Mouse (Mus musculus): ENCODE measurements around the gene Crtc2. TPM values are rescaled to one million over a fixed set of nuclear protein-coding genes. Genes with fewer than 3 reads are reported as not detected.
A peak's percentile ranks its signal among the peaks of the same experiment; 100 is the strongest.

Crtc2 gene
- total RNA-seq (2021) = 10 to 100 TPM; 32.4 to 33.6 TPM
- long read RNA-seq, experiment 1, partial matches to known transcripts = 3 of 9 reads
- long read RNA-seq, experiment 1, other reads (novel, unspliced or antisense) = 5 of 9 reads
- long read RNA-seq, experiment 2, partial matches to known transcripts = 3 of 13 reads
- long read RNA-seq, experiment 2, other reads (novel, unspliced or antisense) = 9 of 13 reads

- peak; percentile 92 to 98 for DNase-seq (ENCODE audit: low spot score in 2 of 2)
These were observed at the start of gene Crtc2 for GRCm38 (mm10) chr3:90253653-90254418. Gene Crtc2, plus strand, starts transcription at chr3:90254163.

DNA sequence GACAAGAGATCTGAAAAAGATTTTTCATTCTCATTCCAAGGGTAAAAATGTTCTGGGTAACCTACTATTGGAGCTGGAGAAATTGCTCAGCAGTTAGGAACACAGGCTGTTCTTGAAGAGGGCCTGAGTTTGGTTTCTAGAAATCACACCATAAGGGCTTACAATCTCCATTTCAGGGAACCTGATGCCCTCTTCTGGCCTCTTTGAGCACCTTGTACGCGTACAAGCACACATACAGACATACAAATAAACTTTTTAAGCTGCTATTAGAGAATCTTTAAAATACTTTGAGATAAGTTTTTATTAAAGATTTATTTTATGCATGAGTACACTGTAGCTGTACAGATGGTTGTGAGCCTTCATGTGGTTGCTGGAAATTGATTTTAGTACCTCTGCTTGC, 49.4 kb upstream of the Crtc2 start:
- no peak for DNase-seq (ENCODE audit: low spot score in 2 of 2)

DNA sequence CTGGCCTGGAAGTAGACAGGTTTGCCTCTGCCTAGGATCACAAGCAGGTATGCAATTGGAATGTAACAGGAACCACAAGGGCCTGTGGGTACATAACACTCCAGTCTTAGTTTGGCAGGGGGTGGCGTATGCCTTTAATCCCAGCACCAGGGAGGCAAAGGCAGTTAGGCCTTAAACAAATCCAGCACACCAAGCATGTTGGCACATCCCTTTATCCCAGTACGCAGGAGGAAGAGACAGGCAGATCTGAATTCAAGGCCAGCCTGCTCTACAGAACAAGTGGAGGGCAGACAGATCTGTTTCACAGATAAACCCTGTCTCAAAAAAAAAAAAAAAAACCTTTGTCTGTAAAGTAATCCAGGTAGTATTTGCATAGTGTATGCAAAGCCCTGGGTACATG, 45.3 kb upstream of the Crtc2 start:
- DNase-seq (ENCODE audit: low spot score in 2 of 2) = no peak

DNA sequence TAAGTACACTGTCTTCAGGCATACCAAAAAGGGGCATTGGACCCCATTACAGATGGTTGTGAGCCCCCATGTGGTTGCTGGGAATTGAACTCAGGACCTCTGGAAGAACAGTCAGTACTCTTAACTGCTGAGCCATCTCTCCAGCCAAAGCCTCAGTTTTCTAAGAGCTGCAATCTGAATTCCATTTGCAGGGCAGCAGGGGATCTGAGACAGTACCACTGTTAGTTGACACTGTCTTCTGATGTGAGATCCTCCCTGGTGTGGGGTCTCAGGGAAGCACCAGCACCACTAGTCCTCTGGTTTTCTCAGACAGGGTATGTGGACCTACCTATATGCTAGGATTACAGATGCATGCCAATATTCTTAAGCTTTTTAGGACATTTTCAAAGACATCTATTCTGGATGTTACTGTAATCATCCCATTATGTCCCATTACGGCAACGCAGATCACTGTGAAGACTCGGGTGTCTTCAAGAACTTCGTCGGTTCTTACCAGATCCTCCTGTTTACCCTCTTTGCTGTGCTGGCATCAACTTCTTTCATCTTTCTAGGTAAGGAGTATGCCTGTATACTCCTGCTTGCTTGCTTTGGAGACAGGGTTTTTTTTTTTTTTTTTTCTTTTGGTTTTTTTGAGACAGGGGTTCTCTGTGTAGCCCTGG, 43.9 kb upstream of the Crtc2 start:
- DNase-seq (ENCODE audit: low spot score in 2 of 2) = no peak

DNA sequence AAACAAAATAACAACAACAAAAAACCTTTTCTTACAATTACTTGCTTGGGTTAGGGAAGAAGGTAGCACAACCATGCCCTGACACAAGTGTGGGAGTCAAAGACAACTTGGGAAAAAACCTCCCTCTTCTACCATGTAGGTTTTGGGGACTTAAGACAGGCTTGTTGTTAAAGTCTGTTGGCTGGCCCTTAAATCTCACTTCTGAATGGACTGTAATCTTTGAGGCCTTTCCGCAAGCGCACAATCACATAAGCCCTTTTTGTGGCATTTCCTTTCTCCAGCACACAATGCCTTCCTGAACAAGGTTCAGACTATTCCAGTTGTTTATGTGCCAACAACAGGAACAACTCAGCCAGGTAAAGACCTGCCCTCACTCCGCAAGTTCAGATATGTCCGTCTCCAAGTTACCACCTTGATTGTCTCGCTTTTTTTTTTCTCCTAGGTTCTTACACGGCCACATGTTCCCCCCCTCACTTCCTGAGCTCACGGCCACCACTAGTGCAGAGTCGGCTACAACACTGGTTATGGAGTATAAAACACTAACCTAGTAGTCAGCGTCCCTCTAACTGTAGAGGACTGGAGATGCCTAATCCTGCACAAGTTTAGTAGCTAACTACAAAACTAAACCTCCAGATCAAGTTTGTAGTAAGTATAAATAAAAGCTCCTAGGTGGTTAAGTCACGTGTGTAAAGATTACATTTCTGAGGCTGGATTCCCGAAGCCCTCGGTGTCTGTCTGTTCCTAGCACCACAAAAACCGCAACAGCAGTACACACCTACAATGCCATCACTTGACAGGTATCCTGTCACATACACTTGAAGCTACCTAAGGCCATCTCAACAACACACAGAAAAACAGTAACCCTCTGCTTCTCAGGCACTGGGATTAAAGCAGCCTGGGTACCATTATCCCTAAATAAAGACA, 42.2 kb upstream of the Crtc2 start:
- DNase-seq (ENCODE audit: low spot score in 2 of 2) = no peak

GRCm38 (mm10) chr3:90212723-90213122, 41.2 kb upstream of the Crtc2 start:
- DNase-seq (ENCODE audit: low spot score in 2 of 2) = no peak

- DNase-seq (ENCODE audit: low spot score in 2 of 2) = peak; percentile 93 to 96
These were observed 40.5 kb upstream of the Crtc2 start, which contains the start of the genes Rps27 and Rab13 for GRCm38 (mm10) chr3:90213377-90213866. Gene Rps27, minus strand, starts transcription at chr3:90213651. Gene Rab13, plus strand, starts transcription at chr3:90213695.

- no peak for DNase-seq (ENCODE audit: low spot score in 2 of 2)
These were observed 39.8 kb upstream of the Crtc2 start for GRCm38 (mm10) chr3:90213956-90214684.

GRCm38 (mm10) chr3:90215825-90216380, 38.1 kb upstream of the Crtc2 start:
- no peak for DNase-seq (ENCODE audit: low spot score in 2 of 2)

- DNase-seq (ENCODE audit: low spot score in 2 of 2) = peak; percentile 36 to 74
These were observed 33.9 kb upstream of the Crtc2 start for GRCm38 (mm10) chr3:90220088-90220487.

- peak; percentile 21 to 56 for DNase-seq (ENCODE audit: low spot score in 2 of 2)
These were observed 33.4 kb upstream of the Crtc2 start for GRCm38 (mm10) chr3:90220531-90220951.

GRCm38 (mm10) chr3:90221123-90221522, 32.8 kb upstream of the Crtc2 start:
- DNase-seq (ENCODE audit: low spot score in 2 of 2) = no peak

- no peak for DNase-seq (ENCODE audit: low spot score in 2 of 2)
These were observed 31.5 kb upstream of the Crtc2 start for GRCm38 (mm10) chr3:90222455-90222854.

DNA sequence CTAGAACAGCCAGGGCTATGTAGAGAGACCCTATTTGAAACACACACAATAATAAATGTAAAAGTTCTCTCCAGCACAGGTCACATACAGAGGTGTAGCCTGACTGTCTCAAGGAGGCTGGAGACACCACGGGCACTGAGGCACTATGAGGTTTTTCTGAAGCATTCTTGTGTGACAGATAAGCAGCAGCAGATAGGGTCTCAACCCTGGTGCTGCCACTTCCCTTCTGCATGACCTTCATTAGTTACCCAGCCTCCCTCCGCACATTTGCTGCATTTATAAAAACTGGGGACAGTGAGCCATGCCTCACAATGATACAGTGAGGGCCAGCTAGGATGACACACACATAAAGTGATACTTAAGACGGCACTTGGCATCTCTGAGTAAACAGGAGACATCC, 31.0 kb upstream of the Crtc2 start:
- no peak for DNase-seq (ENCODE audit: low spot score in 2 of 2)

- DNase-seq (ENCODE audit: low spot score in 2 of 2) = no peak
These were observed 29.6 kb upstream of the Crtc2 start for GRCm38 (mm10) chr3:90224331-90224730.

GRCm38 (mm10) chr3:90231075-90231474, 22.9 kb upstream of the Crtc2 start:
- no peak for DNase-seq (ENCODE audit: low spot score in 2 of 2)

GRCm38 (mm10) chr3:90231507-90232333, 22.2 kb upstream of the Crtc2 start, which contains the start of gene Jtb:
Gene Jtb, plus strand, starts transcription at chr3:90231597.
- peak; percentile 91 to 97 for DNase-seq (ENCODE audit: low spot score in 2 of 2)

GRCm38 (mm10) chr3:90241251-90241650, 12.7 kb upstream of the Crtc2 start:
- DNase-seq (ENCODE audit: low spot score in 2 of 2) = no peak

All from layer of hippocampus, postnatal 14 days (tissue).